Mouse (Mus musculus): ENCODE measurements at regions not wholly inside any gene's neighbourhood (a gene's known extent, or its start where the extent isn't known, plus 50 kb on each side); places are given as distances from the start of the nearest gene placed in this dataset.

DNA sequence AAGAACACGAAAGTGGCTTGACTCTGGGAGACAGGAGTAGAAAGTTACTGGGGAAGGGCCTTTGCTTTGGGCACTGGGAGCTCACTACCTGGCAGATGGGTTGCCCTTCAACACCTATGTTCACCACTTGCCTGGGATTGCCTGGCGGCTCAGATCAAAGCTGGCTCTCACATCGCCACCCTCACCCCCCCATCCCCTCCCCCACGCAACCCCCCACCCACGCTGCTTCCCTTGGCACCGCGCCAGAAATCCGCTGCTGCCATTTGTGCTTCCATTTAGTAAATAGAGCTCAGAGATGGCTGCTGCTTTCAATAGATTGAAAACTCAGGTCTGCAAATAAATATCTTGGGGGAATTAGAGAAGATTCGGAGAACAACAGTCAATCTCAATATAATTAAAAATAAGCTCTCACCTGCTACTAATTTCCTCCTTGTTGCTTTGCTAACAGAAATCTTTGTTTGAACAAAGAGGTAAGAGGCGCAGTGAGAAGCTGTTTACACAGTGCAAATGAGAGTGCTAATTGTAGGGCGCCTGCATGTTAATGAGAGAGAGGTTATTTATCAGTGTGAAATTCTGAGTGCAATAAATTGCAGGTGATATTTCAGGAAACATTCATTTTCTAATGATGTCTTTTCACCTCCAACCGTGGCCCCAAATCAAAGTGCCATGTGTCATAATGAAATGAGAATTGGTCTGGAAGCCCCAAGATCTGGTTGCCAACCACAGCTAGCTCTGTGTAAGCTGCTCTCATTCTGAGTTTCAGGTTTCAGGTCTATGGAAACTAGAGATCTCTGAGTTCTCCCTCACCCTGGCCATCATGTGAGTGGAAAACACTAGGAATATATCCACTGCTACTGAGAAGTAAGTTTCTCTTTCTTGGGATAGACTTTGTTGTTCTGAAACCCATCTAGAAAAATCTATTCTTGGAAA, 198.3 kb upstream of the Nr4a3 start:
- DNase-seq, result no peak
- intact Hi-C loops (cut with DNase I), result no loop called here

DNA sequence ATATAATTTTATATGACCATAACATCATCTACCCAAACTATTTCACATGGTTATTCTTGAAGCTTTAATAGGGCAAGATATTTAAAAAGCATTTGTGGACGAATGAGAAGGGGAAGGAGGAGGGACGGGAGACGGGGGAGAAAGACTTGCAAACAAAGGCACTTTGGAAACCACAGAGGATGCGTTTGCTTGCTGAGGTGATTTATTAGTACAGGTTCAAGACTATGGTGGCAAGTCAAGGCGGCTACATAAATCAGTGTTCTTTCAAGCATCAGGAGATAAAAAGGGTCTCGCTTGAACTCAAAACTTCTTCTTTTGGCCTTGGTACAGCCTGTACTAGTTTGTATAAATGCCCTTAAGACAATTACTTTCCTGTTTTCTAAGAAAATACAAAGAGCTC, 183.8 kb upstream of the Nr4a3 start:
- intact Hi-C loops (cut with DNase I), result no loop called here
- no peak for DNase-seq

GRCm38 (mm10) chr4:47870010-47870637, 174.8 kb upstream of the Nr4a3 start:
- no peak for DNase-seq
- intact Hi-C loops (cut with DNase I), result no loop called here

- DNase-seq, result no peak
- intact Hi-C loops (cut with DNase I), result no loop called here
These were observed 174.3 kb upstream of the Nr4a3 start for GRCm38 (mm10) chr4:47870638-47871019.

GRCm38 (mm10) chr4:47881560-47881959, 163.4 kb upstream of the Nr4a3 start:
- DNase-seq, result no peak
- intact Hi-C loops (cut with DNase I), result no loop called here

DNA sequence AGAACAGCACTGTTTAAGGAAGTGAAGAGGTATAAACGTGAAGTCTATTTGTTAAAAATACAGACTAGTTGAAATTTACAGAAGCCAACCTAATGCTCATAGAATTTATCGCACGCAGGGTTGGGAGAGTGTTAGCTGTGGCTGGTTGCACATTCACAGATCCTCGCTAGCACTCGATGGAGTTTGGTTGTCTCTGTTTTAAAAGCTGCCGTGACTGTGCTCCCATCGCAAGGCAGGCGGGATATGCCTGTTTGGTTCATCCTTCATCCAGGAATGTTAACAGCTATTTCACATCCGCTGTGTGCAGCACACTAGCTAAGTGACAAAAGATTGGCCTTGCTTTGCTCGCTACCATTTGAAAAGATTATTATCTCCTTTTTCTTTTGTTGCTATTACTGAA, 162.9 kb upstream of the Nr4a3 start:
- intact Hi-C loops (cut with DNase I), result no loop called here

GRCm38 (mm10) chr4:47899579-47899978, 145.4 kb upstream of the Nr4a3 start:
- intact Hi-C loops (cut with DNase I), result no loop called here
- DNase-seq, result no peak

More for the DNA sequence above, 162.9 kb upstream of the Nr4a3 start:
- DNase-seq, result no peak

DNA sequence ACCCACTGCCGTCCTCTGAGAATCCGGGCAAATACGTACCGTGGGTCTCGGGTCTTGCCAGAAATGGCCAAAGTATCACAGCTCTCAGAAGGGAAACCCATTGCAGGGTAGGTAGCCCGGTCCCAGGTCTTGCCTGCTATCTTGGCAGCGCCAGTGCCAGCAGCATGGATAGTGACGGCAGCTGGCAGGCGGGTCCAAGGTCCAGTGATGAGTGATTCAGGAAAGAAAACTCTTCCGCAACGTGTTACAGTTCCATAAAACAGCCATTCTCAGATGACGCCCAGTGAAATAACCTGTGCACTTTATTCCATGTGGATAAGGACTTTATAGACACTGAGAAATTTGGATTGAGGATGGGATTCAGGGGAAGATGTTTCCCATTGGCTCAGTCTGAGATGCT, 142.2 kb upstream of the Nr4a3 start:
- DNase-seq, result no peak
- intact Hi-C loops (cut with DNase I), result no loop called here

- DNase-seq, result no peak
- intact Hi-C loops (cut with DNase I), result loop anchor here (10.0 kb wide), 1 partner anchor 327 kb away; no protein-coding TSS in a partner anchor
These were observed 132.7 kb upstream of the Nr4a3 start for GRCm38 (mm10) chr4:47912259-47912658.

DNA sequence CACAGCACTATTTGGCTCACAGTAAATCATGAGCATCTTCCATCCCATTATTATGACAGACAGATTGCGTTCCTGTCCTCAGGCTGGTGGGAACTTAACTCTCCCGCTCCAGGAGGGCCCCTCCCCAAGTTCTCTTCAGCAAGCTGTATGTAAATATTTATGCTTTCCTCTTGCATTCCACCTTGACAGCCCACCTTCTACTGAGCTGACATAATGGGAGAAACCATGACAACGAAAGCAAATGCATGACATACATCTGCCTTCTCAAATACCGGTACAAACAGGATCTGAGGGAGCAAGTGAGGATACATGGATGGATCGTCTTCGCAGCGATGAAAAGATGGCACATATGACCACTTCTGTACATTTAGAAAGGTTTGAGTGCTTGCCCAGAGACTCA, 125.4 kb upstream of the Nr4a3 start:
- no peak for DNase-seq

GRCm38 (mm10) chr4:47931464-47931863, 113.5 kb upstream of the Nr4a3 start:
- intact Hi-C loops (cut with DNase I), result no loop called here
- no peak for DNase-seq

More for the DNA sequence above, 125.4 kb upstream of the Nr4a3 start:
- intact Hi-C loops (cut with DNase I), result loop anchor here (10.0 kb wide), 1 partner anchor 335 kb away; no protein-coding TSS in a partner anchor

- intact Hi-C loops (cut with DNase I), result no loop called here
- DNase-seq, result no peak
These were observed 111.4 kb upstream of the Nr4a3 start for GRCm38 (mm10) chr4:47933526-47933925.

DNA sequence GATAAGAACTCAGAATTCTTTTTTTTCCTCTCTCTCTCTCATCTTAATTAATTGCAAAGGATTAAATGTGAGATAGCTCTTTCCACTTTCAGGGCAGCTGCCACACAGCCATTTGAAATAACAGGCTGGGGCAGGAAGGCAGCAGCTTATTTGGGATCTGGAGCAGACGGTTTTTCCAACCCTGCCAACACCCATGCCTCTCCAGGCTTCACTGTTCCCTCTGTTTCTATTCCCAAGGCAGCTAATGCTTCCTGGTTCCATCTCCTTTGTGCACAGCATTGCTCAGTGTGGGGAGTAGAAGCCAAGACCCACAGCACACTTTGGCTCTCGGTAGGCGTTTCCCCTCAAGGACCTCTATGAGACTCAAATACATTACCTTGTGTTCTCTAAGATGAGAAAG, 109.4 kb upstream of the Nr4a3 start:
- DNase-seq, result no peak
- intact Hi-C loops (cut with DNase I), result no loop called here

DNA sequence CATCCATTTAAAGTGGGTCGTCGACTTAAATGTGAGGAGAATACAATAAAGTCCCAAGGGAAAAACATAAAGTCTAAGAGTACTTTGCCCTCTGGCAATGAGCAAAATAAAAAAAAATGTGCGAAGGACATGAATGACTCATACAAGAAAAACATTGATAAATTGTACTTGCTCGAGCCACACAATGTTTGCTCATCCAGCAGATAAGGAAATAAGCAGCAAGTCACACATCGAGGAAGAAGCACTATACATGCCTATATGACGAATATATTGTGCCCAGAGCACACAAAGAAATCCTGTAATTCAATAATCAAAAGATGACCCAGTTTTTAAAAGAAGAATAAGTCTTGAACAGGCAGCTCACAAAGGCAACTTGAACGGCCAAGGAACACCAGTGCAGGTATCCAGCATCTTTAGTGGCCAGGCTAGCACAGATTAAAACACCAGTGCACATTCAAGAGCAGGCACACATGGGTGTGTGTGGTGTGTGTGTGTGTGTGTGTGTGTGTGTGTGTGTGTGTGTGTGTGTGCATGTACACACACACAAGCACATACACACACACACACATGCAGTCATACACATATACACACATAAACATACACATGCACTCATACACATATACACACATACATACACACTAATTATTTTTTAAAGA, 108.4 kb upstream of the Nr4a3 start:
- intact Hi-C loops (cut with DNase I), result no loop called here
- no peak for DNase-seq

DNA sequence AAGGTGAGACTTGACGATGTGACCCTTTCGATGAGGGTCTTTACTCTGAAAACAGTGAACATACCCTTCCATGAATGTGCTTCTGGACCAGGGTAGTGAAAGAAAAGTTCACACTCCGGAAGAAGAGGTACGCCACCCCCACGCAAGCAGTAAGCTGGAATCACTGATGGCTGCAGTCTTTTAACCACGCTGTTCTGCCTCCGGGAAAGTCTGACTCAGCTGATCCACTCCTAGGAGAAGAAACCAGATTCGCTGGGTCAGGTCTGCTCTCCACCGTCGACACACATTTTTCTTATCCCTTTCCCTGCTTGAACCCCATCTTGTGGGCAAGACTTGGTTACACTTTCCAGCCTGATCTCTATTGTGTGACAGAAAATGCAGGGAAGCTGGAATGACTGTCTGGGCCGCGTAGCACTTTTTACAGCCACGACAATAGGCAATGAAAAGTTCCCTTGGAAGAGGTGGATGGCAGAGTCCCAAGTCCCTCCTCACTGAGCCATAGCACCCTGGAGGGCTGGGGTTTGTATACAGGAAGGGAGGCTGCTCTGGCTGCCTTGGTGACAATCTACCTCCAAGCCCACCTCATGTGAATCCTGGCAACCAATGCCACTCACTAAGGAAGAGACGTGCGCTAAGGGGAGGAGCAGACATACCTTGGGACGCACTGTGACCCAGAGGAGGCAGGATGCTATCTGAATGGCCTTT, 96.9 kb upstream of the Nr4a3 start:
- intact Hi-C loops (cut with DNase I), result loop anchor here (1.0 kb wide), 1 partner anchor 95 kb away; no protein-coding TSS in a partner anchor

DNA sequence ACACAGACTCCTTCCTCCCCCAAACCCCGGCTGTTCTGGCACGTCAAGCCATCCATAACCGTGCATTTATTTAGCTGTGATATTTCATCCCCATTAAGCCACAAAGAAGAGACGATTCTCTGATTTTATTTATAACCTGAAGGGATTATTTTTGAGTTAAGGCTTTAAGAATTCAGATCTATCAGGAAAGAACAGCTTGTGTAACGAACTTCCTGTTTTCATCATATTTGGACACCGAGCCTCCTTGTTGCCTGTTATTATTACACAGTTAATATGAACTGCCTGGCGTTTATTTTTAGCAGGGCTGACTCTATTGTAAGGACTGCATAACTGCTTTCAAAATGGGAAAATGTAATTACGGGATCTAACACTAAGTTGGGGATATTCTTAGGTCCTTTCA, 96.2 kb upstream of the Nr4a3 start:
- intact Hi-C loops (cut with DNase I), result loop anchor here (1.0 kb wide), 1 partner anchor 95 kb away; no protein-coding TSS in a partner anchor

More for the DNA sequence above, 96.9 kb upstream of the Nr4a3 start:
- peak; percentile 64 to 69 for DNase-seq

GRCm38 (mm10) chr4:47954576-47955305, 90.2 kb upstream of the Nr4a3 start:
- intact Hi-C loops (cut with DNase I), result no loop called here
- DNase-seq, result no peak

More for the DNA sequence above, 96.2 kb upstream of the Nr4a3 start:
- peak in 1 of 2 experiments; percentile 42 for DNase-seq

GRCm38 (mm10) chr4:47964630-47965029, 80.3 kb upstream of the Nr4a3 start:
- no peak for DNase-seq
- intact Hi-C loops (cut with DNase I), result no loop called here

DNA sequence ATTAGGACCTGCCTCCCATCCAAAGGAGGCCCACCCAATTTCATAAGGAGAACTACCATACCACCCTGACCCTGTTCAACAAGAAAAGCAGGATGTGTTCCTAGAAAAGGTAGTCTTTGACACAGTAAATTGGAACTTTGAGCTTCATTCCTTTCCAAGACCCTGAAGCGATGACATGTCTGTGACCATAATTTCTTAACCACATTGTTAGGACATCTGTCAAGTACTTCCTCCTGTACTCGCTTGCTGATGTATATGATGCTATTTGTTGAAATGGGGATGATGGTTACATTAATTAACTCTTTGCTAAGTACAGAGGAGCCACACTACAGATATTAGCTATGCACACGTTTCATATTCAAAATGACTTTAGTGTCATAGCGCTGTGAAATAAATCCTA, 73.1 kb upstream of the Nr4a3 start:
- DNase-seq, result no peak
- intact Hi-C loops (cut with DNase I), result no loop called here
